Mouse (Mus musculus) limb, embryonic 15.5 days (tissue): ENCODE measurements around the gene Smug1. TPM values are rescaled to one million over a fixed set of nuclear protein-coding genes. Genes with fewer than 3 reads are reported as not detected.

Experiments
- ATAC-seq: fragments of 200-750 bp; cut with Nextera tagmentation; 2 replicates; pipeline ENCODE4 v1.8.0; 2017; ENCODE audit warnings: low read depth, moderate TSS enrichment; ENCODE audit not compliant: insufficient number of reproducible peaks, low FRiP score, low TSS enrichment
- H3K27ac ChIP-seq: fragments of 300-500 bp; sonication (generic); 2 replicates; pipeline ENCODE4 v1.5.1; 2015; ENCODE audit warnings: moderate library complexity, mild to moderate bottlenecking, inconsistent platforms
- H3K27me3 ChIP-seq: fragments of 300-500 bp; sonication (generic); 2 replicates; pipeline ENCODE4 v1.6.1; 2015; ENCODE audit warnings: inconsistent platforms
- H3K36me3 ChIP-seq: fragments of 300-500 bp; sonication (generic); 2 replicates; pipeline ENCODE4 v1.6.1; 2015; ENCODE audit warnings: inconsistent platforms
- H3K4me1 ChIP-seq: fragments of 300-500 bp; sonication (generic); 2 replicates; pipeline ENCODE4 v1.6.1; 2015; ENCODE audit warnings: inconsistent platforms
- H3K4me2 ChIP-seq: fragments of 300-500 bp; sonication (generic); 2 replicates; pipeline ENCODE4 v1.6.1; 2015; ENCODE audit warnings: mild to moderate bottlenecking, inconsistent platforms
- H3K4me3 ChIP-seq: fragments of 300-500 bp; sonication (generic); 2 replicates; pipeline ENCODE4 v1.5.1; 2015; ENCODE audit warnings: mild to moderate bottlenecking, inconsistent platforms
- H3K9ac ChIP-seq: fragments of 300-500 bp; sonication (generic); 2 replicates; pipeline ENCODE4 v1.6.1; 2015; ENCODE audit warnings: inconsistent platforms
- H3K9me3 ChIP-seq: fragments of 300-500 bp; sonication (generic); 2 replicates; pipeline ENCODE4 v1.6.1; 2016; ENCODE audit warnings: inconsistent platforms
- WGBS: fragments of 180-500 bp; shearing (Covaris S2); methylation state at CpG from one replicate; pipeline ENCODE4 v1.1.7; 2015; 5-methylcytosine and 5-hydroxymethylcytosine counted together
- polyA plus RNA-seq: library from polyadenylated mRNA; unstranded; fragments of >200 nt; fragmentation: Nextera tagmentation; extraction: Ambion mirVana; gene quantifications from 2 replicates; pipeline ENCODE4 v1.2.1, GENCODE M21; 2015

Smug1 gene
- polyA plus RNA-seq, 1 experiment from 2014 or later = 17.0 TPM

DNA sequence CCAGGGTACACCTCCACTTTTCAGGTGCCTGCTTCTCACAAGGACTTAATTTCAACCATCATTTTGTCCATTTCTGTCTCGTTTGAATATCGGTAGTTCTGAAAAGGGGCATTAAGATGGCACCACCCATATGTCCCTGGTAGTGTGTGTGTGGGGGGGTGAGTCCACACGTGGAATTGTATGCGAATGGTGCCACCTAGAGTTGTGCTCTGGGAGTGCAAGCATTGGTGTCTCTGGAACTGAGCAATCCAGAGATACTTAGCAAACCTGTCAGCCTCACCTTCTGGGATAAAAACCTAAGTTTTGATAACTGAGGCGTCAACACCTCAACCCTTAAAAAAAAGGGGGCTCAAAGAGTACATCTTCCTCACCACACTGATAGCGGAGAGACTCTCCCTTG lies 53.8 kb downstream of the Smug1 start:
- 85% methylated on average over 6 of the region's 6 CpGs for WGBS
- Histone ChIP-seq H3K9ac (no peak overlapping the region), H3K4me2 (no peak overlapping the region), H3K27ac (no peak overlapping the region), H3K27me3 (peaks cover 33% of the 10 kb centered on the region), H3K36me3 (no peaks in the 10 kb centered on the region), H3K4me3 (no peak overlapping the region), H3K9me3 (no peaks in the 10 kb centered on the region), H3K4me1 (peaks cover 37% of the 10 kb centered on the region)
- ATAC-seq = no peak

DNA sequence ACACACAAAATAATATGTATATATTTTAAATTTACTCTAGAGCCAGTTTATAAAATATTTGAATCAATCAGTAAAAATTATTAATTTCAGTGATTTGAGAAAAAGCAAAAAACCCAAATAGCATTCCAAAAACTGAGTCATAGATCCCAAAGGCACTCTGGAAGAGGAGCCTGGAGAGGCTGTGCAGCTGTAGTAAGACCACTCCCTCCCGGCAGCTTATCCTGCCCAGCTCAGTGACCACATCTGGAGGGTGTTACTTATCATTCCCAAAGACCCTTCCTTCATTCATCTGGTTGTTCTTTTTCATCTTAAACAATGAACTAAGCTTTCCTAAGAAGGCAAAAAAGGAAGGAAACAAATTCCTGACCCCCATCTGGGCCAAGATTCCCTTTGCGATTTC lies 54.6 kb downstream of the Smug1 start:
- Histone ChIP-seq H3K36me3 (no peaks in the 10 kb centered on the region), H3K27ac (no peak overlapping the region), H3K4me2 (no peak overlapping the region), H3K4me1 (peaks cover 32% of the 10 kb centered on the region), H3K4me3 (no peak overlapping the region), H3K9me3 (no peaks in the 10 kb centered on the region), H3K9ac (no peak overlapping the region), H3K27me3 (peaks cover 31% of the 10 kb centered on the region)
- ATAC-seq = no peak
- 41% methylated on average over 2 of the region's 2 CpGs for WGBS

DNA sequence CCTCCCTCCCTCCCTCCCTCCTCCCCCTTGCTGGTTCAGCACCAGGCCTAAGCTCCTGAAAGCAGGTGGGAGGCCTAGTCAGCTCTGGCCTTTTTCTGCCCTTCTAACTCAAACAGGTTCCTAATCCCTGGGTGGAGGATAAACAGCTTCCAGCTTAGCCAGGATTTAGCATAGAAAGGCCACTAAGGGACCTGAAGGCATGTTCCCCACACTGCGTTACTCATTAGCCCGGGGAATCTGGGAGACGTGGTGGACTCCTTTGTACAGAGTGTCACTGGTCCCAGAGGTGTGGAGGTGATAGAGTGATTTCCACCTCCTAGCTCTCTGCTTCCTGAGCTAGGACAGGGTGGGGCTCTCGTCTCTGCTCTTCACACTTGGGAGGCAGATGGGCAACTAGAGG lies 57.0 kb downstream of the Smug1 start:
- H3K9ac ChIP-seq = no peak overlapping the region
- no peaks in the 10 kb centered on the region for H3K9me3 ChIP-seq
- no peak overlapping the region for H3K4me2 ChIP-seq
- H3K4me3 ChIP-seq = no peak overlapping the region
- no peak overlapping the region for H3K27ac ChIP-seq
- peaks cover 30% of the 10 kb centered on the region; the same call in 1 of the 2 replicates for H3K27me3 ChIP-seq
- no peaks in the 10 kb centered on the region for H3K36me3 ChIP-seq
- ATAC-seq = no peak
- 35% methylated on average over 4 of the region's 4 CpGs for WGBS
- peaks cover 9% of the 10 kb centered on the region for H3K4me1 ChIP-seq

DNA sequence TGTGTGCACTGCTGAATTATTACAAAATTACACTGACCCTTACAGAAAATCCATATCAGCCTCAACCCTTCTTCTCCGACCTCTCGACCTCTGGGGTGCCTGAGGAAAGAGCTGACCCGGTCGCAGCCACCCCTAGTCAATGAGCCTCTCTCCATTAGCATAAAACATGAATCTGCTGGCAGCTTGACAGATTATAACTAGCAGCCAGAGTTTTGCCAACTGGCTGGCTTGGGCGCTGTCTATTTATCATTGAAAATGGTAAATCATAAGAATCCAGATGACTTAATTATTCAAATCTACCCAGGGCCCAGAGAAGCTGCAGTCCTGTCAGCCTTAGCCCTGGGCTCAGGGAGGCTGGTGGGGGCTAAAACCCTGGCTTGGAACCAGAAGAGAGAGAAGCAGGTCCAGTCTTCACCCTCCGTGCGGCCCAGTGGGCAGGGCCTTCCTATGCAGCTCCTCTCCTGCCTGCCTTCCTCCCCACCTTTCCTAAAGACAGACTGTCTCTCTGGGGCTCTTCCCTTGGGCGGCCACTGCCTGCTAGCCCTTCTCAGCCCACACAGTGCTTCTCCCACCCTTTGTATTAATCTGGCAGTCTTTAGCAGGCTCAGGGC lies 58.7 kb downstream of the Smug1 start:
- H3K27ac ChIP-seq = no peak overlapping the region
- no peak overlapping the region for H3K4me2 ChIP-seq
- H3K9ac ChIP-seq = no peak overlapping the region
- 76% methylated on average over 8 of the region's 8 CpGs for WGBS
- H3K27me3 ChIP-seq = peaks cover 35% of the 10 kb centered on the region
- H3K9me3 ChIP-seq = no peaks in the 10 kb centered on the region
- no peaks in the 10 kb centered on the region for H3K4me1 ChIP-seq
- no peaks in the 10 kb centered on the region for H3K36me3 ChIP-seq
- no peak for ATAC-seq
- no peak overlapping the region for H3K4me3 ChIP-seq

DNA sequence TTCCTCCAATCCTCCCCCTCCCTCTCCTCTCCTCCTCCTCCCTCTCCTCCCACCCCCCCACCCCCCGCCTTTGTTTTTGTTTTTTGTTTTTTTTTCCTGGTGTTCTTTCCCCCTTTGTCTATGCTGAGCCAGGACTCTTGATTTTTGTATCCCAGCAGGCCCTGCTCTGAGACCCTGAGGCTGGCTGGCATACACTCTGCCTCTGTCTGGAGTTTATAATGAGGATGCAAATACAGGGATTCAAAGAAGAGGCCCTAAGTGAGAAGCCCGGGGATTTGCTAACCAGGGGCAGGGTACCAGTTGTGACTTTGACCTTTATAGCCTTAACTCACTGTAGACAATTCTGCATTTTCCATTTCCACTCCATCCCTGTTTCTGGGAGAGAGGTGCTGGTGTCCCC lies 60.7 kb downstream of the Smug1 start:
- Histone ChIP-seq H3K9me3 (no peaks in the 10 kb centered on the region), H3K4me1 (peaks cover 15% of the 10 kb centered on the region), H3K9ac (no peak overlapping the region), H3K27me3 (peaks cover 54% of the 10 kb centered on the region), H3K27ac (no peak overlapping the region), H3K4me2 (no peak overlapping the region), H3K4me3 (no peak overlapping the region), H3K36me3 (no peaks in the 10 kb centered on the region)
- WGBS = 8% methylated on average over 2 of the region's 2 CpGs
- no peak for ATAC-seq

Other genes with a start within 250 kb of the Smug1 start
- gene Hoxc13, start 246.0 kb downstream of the Smug1 start, polyA plus RNA-seq = 7.7 and 7.9 TPM in 2 replicates
- gene Hoxc12, start 230.3 kb downstream of the Smug1 start, polyA plus RNA-seq = 3.9 TPM in 2 replicates
- 1.5 and 1.7 TPM in 2 replicates for gene Hoxc11, start 212.7 kb downstream of the Smug1 start, polyA plus RNA-seq
- 5.6 and 6.0 TPM in 2 replicates for gene Hoxc10, start 200.3 kb downstream of the Smug1 start, polyA plus RNA-seq
- 2.3 TPM in 2 replicates for gene Hoxc5, start 199.6 kb downstream of the Smug1 start, polyA plus RNA-seq
- 0.93 and 1.3 TPM in 2 replicates for gene Hoxc9, start 190.7 kb downstream of the Smug1 start, polyA plus RNA-seq
- gene Hoxc8, start 176.5 kb downstream of the Smug1 start, polyA plus RNA-seq = 1.5 and 3.0 TPM in 2 replicates
- 1.7 and 2.3 TPM in 2 replicates for gene Hoxc6, start 168.8 kb downstream of the Smug1 start, polyA plus RNA-seq
- 1.7 and 2.7 TPM in 2 replicates for gene Hoxc4, start 148.2 kb downstream of the Smug1 start, polyA plus RNA-seq
- 92.8 and 98.4 TPM in 2 replicates for gene Cbx5, start 72.7 kb upstream of the Smug1 start, polyA plus RNA-seq
- gene Hnrnpa1, start 73.3 kb upstream of the Smug1 start, polyA plus RNA-seq = 593 and 673 TPM in 2 replicates
- 1.5 and 2.2 TPM in 2 replicates for gene Nfe2, start 91.3 kb upstream of the Smug1 start, polyA plus RNA-seq
- 270 and 286 TPM in 2 replicates for gene Copz1, start 105.6 kb upstream of the Smug1 start, polyA plus RNA-seq
- gene Gpr84, start 143.5 kb upstream of the Smug1 start, polyA plus RNA-seq = 0.20 and 0.36 TPM in 2 replicates
- gene Zfp385a, start 173.0 kb upstream of the Smug1 start, polyA plus RNA-seq = 17.1 and 19.4 TPM in 2 replicates
- 62.0 and 64.9 TPM in 2 replicates for gene Itga5, start 199.7 kb upstream of the Smug1 start, polyA plus RNA-seq